Mouse (Mus musculus) hindbrain, embryonic 14.5 days (tissue): ENCODE data around the gene Ltv1. TPM values are rescaled to one million over a fixed set of nuclear protein-coding genes. Genes with fewer than 3 reads are reported as not detected.
"Not testable (repeated sequence)": the region's sequence is repeated elsewhere in the genome, so short reads cannot be mapped to it uniquely, and the experiment has no call there.

Source experiments
- ATAC-seq: fragments of 200-750 bp; cut with Nextera tagmentation; 2 replicates; pipeline ENCODE4 v1.8.0; 2017; ENCODE audit warnings: moderate number of reproducible peaks, mild to moderate bottlenecking, moderate TSS enrichment, moderate library complexity; ENCODE audit not compliant: low FRiP score
- DNase-seq: peaks from one replicate; pipeline ENCODE4 v3.0.0-alpha.2; 2015; ENCODE audit warnings: low spot score
- H3K27ac ChIP-seq: fragments of 300-500 bp; sonication (generic); 2 replicates; pipeline ENCODE4 v1.5.1; 2014; ENCODE audit warnings: mild to moderate bottlenecking, moderate library complexity
- H3K27me3 ChIP-seq: fragments of 300-500 bp; sonication (generic); 2 replicates; pipeline ENCODE4 v1.6.1; 2014; ENCODE audit warnings: mild to moderate bottlenecking, low read length, mixed read lengths; ENCODE audit not compliant: control insufficient read depth, insufficient read depth
- H3K36me3 ChIP-seq: fragments of 300-500 bp; sonication (generic); replicated peaks from 2 replicates; pipeline ENCODE4 v1.6.1; 2014; ENCODE audit not compliant: control insufficient read depth, insufficient read depth
- H3K4me1 ChIP-seq: fragments of 300-500 bp; sonication (generic); replicated peaks from 2 replicates; pipeline ENCODE4 v1.6.1; 2014; ENCODE audit warnings: antibody characterized with exemption, low read length, mixed read lengths; ENCODE audit not compliant: control insufficient read depth, insufficient read depth
- H3K4me2 ChIP-seq: fragments of 300-500 bp; sonication (generic); replicated peaks from 2 replicates; pipeline ENCODE4 v1.6.1; 2014; ENCODE audit warnings: mild to moderate bottlenecking, moderate library complexity
- H3K4me3 ChIP-seq: fragments of 300-500 bp; sonication (generic); replicated peaks from 2 replicates; pipeline ENCODE4 v1.5.1; 2014; ENCODE audit warnings: mild to moderate bottlenecking, low read length
- H3K9ac ChIP-seq: fragments of 300-500 bp; sonication (generic); 2 replicates; pipeline ENCODE4 v1.6.1; 2014
- H3K9me3 ChIP-seq: fragments of 300-500 bp; sonication (generic); 2 replicates; pipeline ENCODE4 v1.6.1; 2016; ENCODE audit warnings: low read length; ENCODE audit not compliant: control insufficient read depth
- WGBS: fragments of 180-500 bp; shearing (Covaris S2); extraction: QIAGEN DNeasy Blood & Tissue Kit; methylation state at CpG from one replicate; pipeline ENCODE4 v1.1.7; 2014; 5-methylcytosine and 5-hydroxymethylcytosine counted together
- polyA plus RNA-seq: library from polyadenylated mRNA; unstranded; fragments of >200 nt; fragmentation: Nextera tagmentation; extraction: Ambion mirVana; gene quantifications from 2 replicates; pipeline ENCODE4 v1.2.1, GENCODE M21; 2014

Ltv1 gene
- polyA plus RNA-seq, 1 experiment from 2014 or later = 30.5 TPM

GRCm38 (mm10) chr10:13201741-13202293, 8.8 kb upstream of the Ltv1 start:
- H3K4me3 ChIP-seq = no peak overlapping the region
- H3K27me3 ChIP-seq = no peaks in the 10 kb centered on the region
- no peaks in the 10 kb centered on the region for H3K9me3 ChIP-seq
- H3K4me1 ChIP-seq = no peaks in the 10 kb centered on the region
- no peak overlapping the region for H3K27ac ChIP-seq
- WGBS = 99% methylated on average over 6 of the region's 6 CpGs
- ATAC-seq = no peak
- no peak overlapping the region for H3K4me2 ChIP-seq
- H3K36me3 ChIP-seq = no peaks in the 10 kb centered on the region
- no peak overlapping the region for H3K9ac ChIP-seq
- no peak for DNase-seq

GRCm38 (mm10) chr10:13200862-13201261, 7.9 kb upstream of the Ltv1 start:
- no peak for DNase-seq
- Histone ChIP-seq H3K4me3 (no peak overlapping the region), H3K4me2 (no peak overlapping the region), H3K9me3 (no peaks in the 10 kb centered on the region), H3K27me3 (no peaks in the 10 kb centered on the region), H3K9ac (no peak overlapping the region), H3K27ac (no peak overlapping the region), H3K4me1 (no peaks in the 10 kb centered on the region), H3K36me3 (no peaks in the 10 kb centered on the region)
- WGBS = 95% methylated on average over 3 of the region's 3 CpGs
- ATAC-seq = no peak

GRCm38 (mm10) chr10:13199234-13199633, 6.3 kb upstream of the Ltv1 start:
- 96% methylated on average over 1 of the region's 1 CpGs for WGBS
- Histone ChIP-seq H3K27me3 (no peaks in the 10 kb centered on the region), H3K9me3 (no peaks in the 10 kb centered on the region), H3K4me2 (no peak overlapping the region), H3K27ac (no peak overlapping the region), H3K4me1 (no peaks in the 10 kb centered on the region), H3K4me3 (no peak overlapping the region), H3K36me3 (no peaks in the 10 kb centered on the region), H3K9ac (no peak overlapping the region)
- ATAC-seq (no peak), DNase-seq (no peak)

GRCm38 (mm10) chr10:13196872-13197507, 4.0 kb upstream of the Ltv1 start:
- no peak overlapping the region for H3K4me2 ChIP-seq
- no peak overlapping the region for H3K9ac ChIP-seq
- ATAC-seq = no peak
- no peak for DNase-seq
- H3K36me3 ChIP-seq = no peaks in the 10 kb centered on the region
- H3K27me3 ChIP-seq = no peaks in the 10 kb centered on the region
- WGBS = 81% methylated on average over 8 of the region's 8 CpGs
- H3K27ac ChIP-seq = no peak overlapping the region
- H3K4me1 ChIP-seq = peaks cover 4% of the 10 kb centered on the region; the same call in 1 of the 2 replicates
- no peak overlapping the region for H3K4me3 ChIP-seq
- no peaks in the 10 kb centered on the region for H3K9me3 ChIP-seq

GRCm38 (mm10) chr10:13193496-13193895, 528 bp upstream of the Ltv1 start:
- H3K9me3 ChIP-seq, DNase-seq, H3K9ac ChIP-seq, H3K27me3 ChIP-seq, H3K27ac ChIP-seq, H3K4me1 ChIP-seq: not testable (repeated sequence)
- Histone ChIP-seq H3K4me3 (peak overlapping the region; percentile 63), H3K36me3 (peaks cover 17% of the 10 kb centered on the region), H3K4me2 (peak overlapping the region; percentile 58)
- 0 out of 2 replicates have a peak, but pooled peaks have one; percentile 12 for ATAC-seq
- WGBS = 83% methylated on average over 7 of the region's 7 CpGs

GRCm38 (mm10) chr10:13189881-13190280, 3.1 kb downstream of the Ltv1 start:
- H3K9me3 ChIP-seq = no peaks in the 10 kb centered on the region
- H3K27me3 ChIP-seq = no peaks in the 10 kb centered on the region
- 95% methylated on average over 5 of the region's 5 CpGs for whole genome bisulfite sequencing
- peaks cover 44% of the 10 kb centered on the region for H3K36me3 ChIP-seq
- no peak overlapping the region for H3K4me3 ChIP-seq
- DNase-seq (no peak), ATAC-seq (no peak)
- H3K27ac ChIP-seq = no peak overlapping the region
- H3K4me1 ChIP-seq = peaks cover 4% of the 10 kb centered on the region; the same call in 1 of the 2 replicates
- no peak overlapping the region for H3K4me2 ChIP-seq
- no peak overlapping the region for H3K9ac ChIP-seq

GRCm38 (mm10) chr10:13186754-13187153, 6.2 kb downstream of the Ltv1 start:
- Histone ChIP-seq H3K27me3 (no peaks in the 10 kb centered on the region), H3K9me3 (no peaks in the 10 kb centered on the region), H3K4me1 (no peaks in the 10 kb centered on the region), H3K9ac (no peak overlapping the region), H3K36me3 (peaks cover 59% of the 10 kb centered on the region), H3K4me3 (no peak overlapping the region), H3K27ac (no peak overlapping the region), H3K4me2 (no peak overlapping the region)
- no peak for DNase-seq
- 96% methylated on average over 3 of the region's 3 CpGs for WGBS
- no peak for ATAC-seq

GRCm38 (mm10) chr10:13184170-13184766, 8.7 kb downstream of the Ltv1 start:
- H3K36me3 ChIP-seq = peaks cover 69% of the 10 kb centered on the region
- no peak for ATAC-seq
- no peak for DNase-seq

GRCm38 (mm10) chr10:13180211-13180610, 12.8 kb downstream of the Ltv1 start:
- no peak overlapping the region for H3K4me3 ChIP-seq
- ATAC-seq (no peak), DNase-seq (no peak)
- H3K4me1 ChIP-seq = no peaks in the 10 kb centered on the region
- H3K36me3 ChIP-seq = peaks cover 70% of the 10 kb centered on the region
- H3K27ac ChIP-seq = no peak overlapping the region
- H3K27me3 ChIP-seq = no peaks in the 10 kb centered on the region
- no peaks in the 10 kb centered on the region for H3K9me3 ChIP-seq
- 90% methylated on average over 7 of the region's 7 CpGs for WGBS
- no peak overlapping the region for H3K4me2 ChIP-seq
- H3K9ac ChIP-seq = no peak overlapping the region

More at GRCm38 (mm10) chr10:13184170-13184766, 8.7 kb downstream of the Ltv1 start:
- H3K9ac ChIP-seq = no peak overlapping the region
- H3K27ac ChIP-seq = no peak overlapping the region
- H3K27me3 ChIP-seq = no peaks in the 10 kb centered on the region
- 95% methylated on average over 4 of the region's 4 CpGs for WGBS
- H3K4me3 ChIP-seq = no peak overlapping the region
- H3K4me1 ChIP-seq = no peaks in the 10 kb centered on the region
- H3K4me2 ChIP-seq = no peak overlapping the region
- no peaks in the 10 kb centered on the region for H3K9me3 ChIP-seq
